Mouse (Mus musculus) hindbrain, embryonic 15.5 days (tissue): Measurements from ENCODE around the gene Ccr8. TPM values are rescaled to one million over a fixed set of nuclear protein-coding genes. Genes with fewer than 3 reads are reported as not detected.
"Not testable (repeated sequence)": the region's sequence is repeated elsewhere in the genome, so short reads cannot be mapped to it uniquely, and the experiment has no call there.

Source experiments
- ATAC-seq: fragments of 200-750 bp; cut with Nextera tagmentation; 2 replicates; pipeline ENCODE4 v1.8.0; 2017; ENCODE audit warnings: low read depth, moderate number of reproducible peaks, moderate TSS enrichment; ENCODE audit not compliant: low FRiP score
- H3K27ac ChIP-seq: fragments of 300-500 bp; sonication (generic); replicated peaks from 2 replicates; pipeline ENCODE4 v1.5.1; 2015; ENCODE audit warnings: mild to moderate bottlenecking, inconsistent platforms
- H3K27me3 ChIP-seq: fragments of 300-500 bp; sonication (generic); 2 replicates; pipeline ENCODE4 v1.6.1; 2015; ENCODE audit warnings: control low read depth, inconsistent platforms
- H3K36me3 ChIP-seq: fragments of 300-500 bp; sonication (generic); 2 replicates; pipeline ENCODE4 v1.6.1; 2015; ENCODE audit warnings: control low read depth, inconsistent platforms
- H3K4me1 ChIP-seq: fragments of 300-500 bp; sonication (generic); replicated peaks from 2 replicates; pipeline ENCODE4 v1.6.1; 2015; ENCODE audit warnings: control low read depth, inconsistent platforms
- H3K4me2 ChIP-seq: fragments of 300-500 bp; sonication (generic); 2 replicates; pipeline ENCODE4 v1.6.1; 2015; ENCODE audit warnings: moderate library complexity, mild to moderate bottlenecking, inconsistent platforms
- H3K4me3 ChIP-seq: fragments of 300-500 bp; sonication (generic); 2 replicates; pipeline ENCODE4 v1.5.1; 2015; ENCODE audit warnings: mild to moderate bottlenecking, inconsistent platforms
- H3K9ac ChIP-seq: fragments of 300-500 bp; sonication (generic); 2 replicates; pipeline ENCODE4 v1.6.1; 2015; ENCODE audit warnings: inconsistent platforms
- H3K9me3 ChIP-seq: fragments of 300-500 bp; sonication (generic); 2 replicates; pipeline ENCODE4 v1.6.1; 2016; ENCODE audit warnings: control low read depth, inconsistent platforms
- WGBS: fragments of 180-500 bp; shearing (Covaris S2); methylation state at CpG from one replicate; pipeline ENCODE4 v1.1.7; 2015; 5-methylcytosine and 5-hydroxymethylcytosine counted together
- polyA plus RNA-seq: library from polyadenylated mRNA; unstranded; fragments of >200 nt; fragmentation: Nextera tagmentation; extraction: Ambion mirVana; gene quantifications from 2 replicates; pipeline ENCODE4 v1.2.1, GENCODE M21; 2015

Gene Ccr8
- polyA plus RNA-seq, 1 experiment from 2014 or later: not detected

DNA sequence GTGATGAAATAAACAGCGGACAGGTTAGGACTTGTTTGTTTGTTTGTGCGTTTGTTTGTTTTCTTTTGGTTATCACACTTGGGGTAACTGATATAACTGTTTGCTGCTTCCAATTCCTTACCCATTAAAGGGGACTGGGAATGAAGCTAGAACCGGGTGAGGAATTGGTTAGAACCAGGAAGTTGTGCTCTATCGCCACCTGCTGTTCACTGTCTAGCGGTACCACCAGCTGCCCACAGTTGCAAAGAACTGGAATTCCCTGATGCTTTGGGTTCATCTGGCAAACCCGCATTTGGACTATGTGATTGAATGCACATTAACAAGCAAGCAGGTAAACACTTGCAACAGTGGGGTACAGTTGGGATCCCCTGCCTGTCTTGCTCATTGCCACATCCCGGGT lies 6.8 kb downstream of the Ccr8 start:
- ATAC-seq: no peak
- Histone ChIP-seq H3K9ac (no peak overlapping the region), H3K4me3 (no peak overlapping the region), H3K27ac (no peak overlapping the region), H3K4me2 (no peak overlapping the region), H3K27me3 (no peaks in the 10 kb centered on the region), H3K9me3 (no peaks in the 10 kb centered on the region), H3K36me3 (no peaks in the 10 kb centered on the region), H3K4me1 (no peaks in the 10 kb centered on the region)
- WGBS: 25% methylated on average over 7 of the region's 7 CpGs

DNA sequence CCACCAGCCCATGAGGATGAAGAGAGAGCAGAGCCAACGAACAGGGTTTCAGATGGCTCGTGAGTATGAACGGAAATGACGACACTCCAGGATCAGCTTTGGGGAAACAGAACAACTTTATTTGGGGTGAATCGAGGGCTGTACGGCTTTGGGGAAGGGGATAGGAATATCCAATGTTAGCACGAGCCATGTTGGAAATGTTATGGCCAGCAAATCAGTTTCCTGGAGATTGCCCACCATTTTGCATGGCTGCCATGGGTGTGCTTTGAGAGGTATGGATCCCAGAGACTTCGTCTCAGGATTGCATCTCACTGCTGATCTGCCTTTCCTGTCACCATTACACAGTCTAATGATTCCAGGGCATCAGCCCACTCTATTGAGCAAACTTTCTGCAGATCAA lies 7.4 kb downstream of the Ccr8 start:
- H3K4me3 ChIP-seq: no peak overlapping the region
- 92% methylated on average over 8 of the region's 8 CpGs for WGBS

DNA sequence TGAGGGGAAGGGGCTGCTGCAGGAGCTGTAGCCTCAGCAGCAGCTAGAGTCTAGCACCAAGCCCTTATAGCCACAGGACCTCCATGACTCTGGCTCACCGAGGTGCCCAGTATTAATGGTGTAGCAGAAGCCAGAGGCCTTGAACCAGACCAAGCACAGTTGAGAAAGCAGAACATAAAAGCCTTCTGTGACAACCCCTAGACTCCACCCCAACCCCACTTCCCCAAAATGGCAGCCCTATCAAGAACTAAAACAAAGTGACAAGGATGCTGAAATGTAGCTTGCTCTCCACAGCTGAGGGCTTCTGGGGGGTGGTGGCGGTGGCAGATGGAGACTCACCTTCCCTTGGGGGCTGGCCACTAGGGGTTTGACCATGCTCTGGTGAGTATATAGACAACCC lies 9.3 kb downstream of the Ccr8 start:
- no peak overlapping the region for H3K9ac ChIP-seq
- H3K27me3 ChIP-seq: no peaks in the 10 kb centered on the region
- 98% methylated on average over 2 of the region's 2 CpGs for WGBS

More for the DNA sequence above, 7.4 kb downstream of the Ccr8 start:
- Histone ChIP-seq H3K9ac (no peak overlapping the region), H3K36me3 (no peaks in the 10 kb centered on the region), H3K9me3 (0 out of 2 replicates have a peak, but pooled peaks cover 3% of the 10 kb centered on the region), H3K4me1 (no peaks in the 10 kb centered on the region), H3K4me2 (no peak overlapping the region), H3K27ac (no peak overlapping the region), H3K27me3 (no peaks in the 10 kb centered on the region)
- ATAC-seq: no peak

DNA sequence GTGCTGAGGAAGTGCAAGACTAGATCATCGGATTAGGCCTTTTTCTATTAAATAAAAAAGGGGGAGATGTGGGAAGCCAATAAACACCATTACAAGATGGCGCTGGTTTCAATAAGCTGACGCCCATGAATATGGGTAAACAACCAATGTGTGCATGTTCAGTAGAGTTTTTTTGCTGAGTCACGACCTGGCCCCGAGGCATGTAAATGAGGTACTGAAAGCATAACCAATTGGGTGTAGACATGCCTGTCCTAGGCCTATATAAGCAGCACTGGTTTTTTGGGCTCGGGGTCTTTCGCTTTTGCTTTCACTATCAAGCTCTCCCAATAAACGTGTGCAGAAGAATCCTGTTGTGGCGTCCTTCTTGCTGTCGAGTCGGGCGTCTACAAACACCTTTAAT lies 17.0 kb downstream of the Ccr8 start:
- H3K27me3 ChIP-seq, H3K4me2 ChIP-seq, H3K36me3 ChIP-seq, H3K9me3 ChIP-seq, ATAC-seq, H3K9ac ChIP-seq, H3K4me1 ChIP-seq, H3K27ac ChIP-seq, H3K4me3 ChIP-seq: not testable (repeated sequence)
- 96% methylated on average over 12 of the region's 12 CpGs for WGBS

More for the DNA sequence above, 9.3 kb downstream of the Ccr8 start:
- Histone ChIP-seq H3K4me3 (no peak overlapping the region), H3K36me3 (no peaks in the 10 kb centered on the region), H3K9me3 (0 out of 2 replicates have a peak, but pooled peaks cover 5% of the 10 kb centered on the region), H3K4me2 (no peak overlapping the region), H3K27ac (no peak overlapping the region), H3K4me1 (no peaks in the 10 kb centered on the region)
- no peak for ATAC-seq

DNA sequence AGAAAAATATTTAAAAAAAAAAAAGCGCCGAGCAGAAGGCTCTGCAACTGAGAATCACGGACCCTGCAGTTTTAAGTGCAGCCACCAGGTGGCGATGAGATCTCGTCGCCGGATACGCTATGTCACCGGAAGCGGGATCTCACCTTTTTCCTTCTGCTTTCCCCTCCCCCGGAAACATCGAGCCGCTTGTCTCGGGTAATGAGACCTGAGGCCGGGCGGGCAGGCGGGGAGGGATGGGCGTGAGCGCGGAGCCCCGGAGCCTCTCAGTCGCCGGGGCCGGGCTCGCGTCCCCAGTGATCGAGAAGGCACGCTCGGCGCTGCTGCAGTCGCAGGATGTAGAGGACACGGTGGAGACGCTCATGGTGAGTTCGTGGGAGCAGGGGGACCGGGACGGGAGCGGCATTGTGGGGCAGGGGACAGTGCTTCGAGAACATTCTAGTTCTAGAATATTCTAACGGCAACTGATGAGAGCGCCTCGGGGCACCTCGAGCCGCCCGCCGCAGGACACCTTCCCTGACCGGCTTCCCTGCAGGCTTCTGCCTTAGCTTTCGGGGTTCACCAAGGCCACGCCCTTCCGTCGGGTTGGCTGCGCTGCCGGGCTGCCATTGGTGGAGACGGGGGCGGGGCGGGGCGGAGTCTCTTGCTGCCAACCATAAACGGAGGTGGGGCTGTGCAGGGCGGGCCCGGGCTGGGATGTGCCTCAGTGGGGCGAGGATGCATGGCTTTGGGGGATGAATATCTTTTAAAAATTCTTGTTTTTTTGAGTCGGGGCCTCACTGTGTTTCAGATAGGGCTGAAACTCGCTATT lies 18.5 kb downstream of the Ccr8 start, which contains the start of gene Slc25a38:
Gene Slc25a38, plus strand, starts transcription at position 164 of the 808 bp plus-strand sequence.
- ATAC-seq: peak; percentile 97
- no peaks in the 10 kb centered on the region for H3K27me3 ChIP-seq
- peak within 1 kb of the TSS; percentile 99 for H3K27ac ChIP-seq
- peaks cover 8% of the 10 kb centered on the region for H3K4me1 ChIP-seq
- H3K9me3 ChIP-seq: no peaks in the 10 kb centered on the region
- peak within 1 kb of the TSS; percentile 99 for H3K4me3 ChIP-seq
- H3K36me3 ChIP-seq: no peaks in the 10 kb centered on the region
- 1% methylated on average over 50 of the region's 62 CpGs for WGBS
- H3K9ac ChIP-seq: peak within 1 kb of the TSS; percentile 98
- H3K4me2 ChIP-seq: peak within 1 kb of the TSS; percentile 88

DNA sequence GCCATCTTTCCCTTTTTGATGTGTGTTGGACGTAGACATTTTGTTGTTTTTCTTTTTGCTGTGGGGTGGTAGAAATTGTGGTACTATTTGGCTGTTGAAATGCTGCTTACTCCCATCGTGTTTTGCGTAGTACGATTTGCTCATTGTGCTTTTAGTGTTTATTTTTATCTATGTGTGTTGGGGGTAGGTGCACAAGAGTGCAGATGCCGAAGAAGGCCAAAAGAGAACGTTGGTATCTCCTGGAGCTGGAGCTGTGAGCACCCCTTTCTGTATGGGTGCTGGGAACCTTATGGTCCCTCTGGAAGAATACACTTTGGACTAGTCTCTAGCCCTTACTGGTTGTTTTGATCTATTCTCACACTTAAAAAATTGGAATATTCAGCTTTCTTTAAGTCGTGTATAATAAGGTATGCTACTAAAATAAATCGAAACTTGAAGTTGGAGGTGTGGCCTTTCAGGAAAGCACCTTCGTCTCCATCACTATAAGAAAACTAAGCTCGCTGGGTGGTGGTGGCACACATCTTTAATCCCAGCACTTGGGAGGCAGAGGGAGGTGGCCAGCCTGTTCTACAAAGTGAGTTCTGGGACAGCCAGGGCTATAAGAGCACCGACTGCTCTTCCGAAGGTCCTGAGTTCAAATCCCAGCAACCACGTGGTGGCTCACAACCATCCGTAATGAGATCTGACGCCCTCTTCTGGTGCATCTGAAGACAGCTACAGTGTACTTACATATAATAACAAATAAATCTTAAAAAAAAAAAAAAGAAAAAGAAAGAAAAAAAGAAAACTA lies 19.4 kb downstream of the Ccr8 start:
- Histone ChIP-seq H3K4me2 (peak overlapping the region; percentile 88), H3K4me1 (peaks cover 8% of the 10 kb centered on the region), H3K36me3 (no peaks in the 10 kb centered on the region), H3K27ac (peak overlapping the region; percentile 99), H3K9me3 (no peaks in the 10 kb centered on the region), H3K9ac (peak overlapping the region; percentile 98), H3K4me3 (peak overlapping the region; percentile 99), H3K27me3 (no peaks in the 10 kb centered on the region)
- WGBS: 82% methylated on average over 15 of the region's 15 CpGs
- no peak for ATAC-seq

DNA sequence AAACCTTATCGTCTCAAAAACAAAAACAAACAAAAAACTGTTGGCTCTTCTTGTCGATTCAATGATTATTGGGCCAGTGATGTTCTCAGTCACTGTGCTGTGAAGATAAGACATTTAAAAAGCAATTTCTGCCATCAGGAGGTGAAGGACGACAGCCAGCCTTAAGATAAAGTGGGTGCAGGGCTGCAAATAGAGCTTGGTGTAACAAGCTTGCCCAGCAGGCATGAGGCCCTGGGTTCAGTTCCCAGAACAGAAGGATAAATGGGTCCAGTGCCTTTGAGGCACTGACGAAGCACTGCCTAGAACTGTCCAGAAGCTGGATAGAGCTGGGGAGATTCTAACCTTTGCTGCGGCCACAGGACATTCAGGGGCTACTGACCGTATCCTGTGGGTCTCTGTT lies 20.6 kb downstream of the Ccr8 start:
- no peak for ATAC-seq
- Histone ChIP-seq H3K4me2 (no peak overlapping the region), H3K27ac (no peak overlapping the region), H3K4me3 (no peak overlapping the region), H3K36me3 (peaks cover 8% of the 10 kb centered on the region; the same call in 1 of the 2 replicates), H3K9me3 (no peaks in the 10 kb centered on the region), H3K9ac (no peak overlapping the region), H3K4me1 (peaks cover 8% of the 10 kb centered on the region), H3K27me3 (no peaks in the 10 kb centered on the region)
- 93% methylated on average over 6 of the region's 6 CpGs for WGBS

DNA sequence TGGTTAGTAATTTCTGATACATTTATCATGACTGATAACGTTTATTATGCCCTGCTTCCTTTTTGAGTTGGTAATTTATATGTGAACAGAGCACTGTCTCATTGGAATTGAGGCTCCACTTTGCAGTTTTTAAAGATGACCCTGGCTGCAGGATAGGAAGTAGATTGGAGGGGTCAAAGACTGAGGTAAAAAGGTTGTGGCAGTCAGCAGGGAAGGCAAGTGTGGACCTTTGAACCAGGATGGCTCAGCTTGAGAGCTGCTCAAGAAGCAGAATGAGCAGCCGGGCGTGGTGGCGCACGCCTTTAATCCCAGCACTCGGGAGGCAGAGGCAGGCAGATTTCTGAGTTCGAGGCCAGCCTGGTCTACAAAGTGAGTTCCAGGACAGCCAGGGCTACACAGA lies 21.5 kb downstream of the Ccr8 start:
- Histone ChIP-seq H3K9ac (no peak overlapping the region), H3K27ac (no peak overlapping the region), H3K4me2 (no peak overlapping the region), H3K4me1 (peaks cover 8% of the 10 kb centered on the region), H3K9me3 (no peaks in the 10 kb centered on the region), H3K36me3 (peaks cover 18% of the 10 kb centered on the region; the same call in 1 of the 2 replicates), H3K4me3 (no peak overlapping the region), H3K27me3 (no peaks in the 10 kb centered on the region)
- 96% methylated on average over 7 of the region's 7 CpGs for WGBS
- no peak for ATAC-seq

DNA sequence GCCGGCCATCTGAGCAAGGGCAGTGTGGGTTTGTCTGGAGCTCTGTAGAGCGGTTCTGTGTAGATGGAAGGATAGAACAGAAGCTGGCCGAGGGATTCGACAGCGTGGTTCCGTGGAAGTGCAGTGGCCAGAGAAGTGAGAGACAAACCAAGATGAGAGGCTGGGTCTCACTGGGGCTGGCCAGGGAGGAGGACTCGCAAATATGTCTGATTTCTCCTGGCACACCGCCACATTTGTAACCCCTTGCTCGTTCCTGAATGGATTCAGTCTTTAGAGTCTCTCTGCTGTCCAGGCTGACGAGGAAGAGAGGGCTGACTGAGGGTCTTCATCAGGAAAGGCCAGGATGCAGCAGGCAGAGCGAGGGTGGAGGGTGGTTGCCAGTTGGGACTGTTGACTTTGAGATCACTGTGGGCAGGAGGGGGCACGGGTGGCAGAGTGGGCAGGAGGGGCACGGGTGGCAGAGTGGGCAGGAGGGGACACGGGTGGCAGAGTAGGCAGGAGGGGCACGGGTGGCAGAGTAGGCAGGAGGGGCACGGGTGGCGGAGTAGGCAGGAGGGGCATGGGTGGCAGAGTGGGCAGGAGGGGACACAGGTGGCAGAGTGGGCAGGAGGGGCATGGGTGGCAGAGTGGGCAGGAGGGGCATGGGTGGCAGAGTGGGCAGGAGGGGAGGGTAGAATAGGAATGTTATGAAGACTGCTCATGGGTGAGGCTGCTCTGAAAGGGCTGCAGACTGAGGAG lies 22.3 kb downstream of the Ccr8 start:
- ATAC-seq: no peak
- Histone ChIP-seq H3K27me3 (no peaks in the 10 kb centered on the region), H3K9ac (no peak overlapping the region), H3K4me1 (peaks cover 8% of the 10 kb centered on the region), H3K27ac (no peak overlapping the region), H3K36me3 (peaks cover 23% of the 10 kb centered on the region; the same call in 1 of the 2 replicates), H3K4me3 (no peak overlapping the region), H3K9me3 (no peaks in the 10 kb centered on the region), H3K4me2 (no peak overlapping the region)
- 88% methylated on average over 17 of the region's 17 CpGs for WGBS

DNA sequence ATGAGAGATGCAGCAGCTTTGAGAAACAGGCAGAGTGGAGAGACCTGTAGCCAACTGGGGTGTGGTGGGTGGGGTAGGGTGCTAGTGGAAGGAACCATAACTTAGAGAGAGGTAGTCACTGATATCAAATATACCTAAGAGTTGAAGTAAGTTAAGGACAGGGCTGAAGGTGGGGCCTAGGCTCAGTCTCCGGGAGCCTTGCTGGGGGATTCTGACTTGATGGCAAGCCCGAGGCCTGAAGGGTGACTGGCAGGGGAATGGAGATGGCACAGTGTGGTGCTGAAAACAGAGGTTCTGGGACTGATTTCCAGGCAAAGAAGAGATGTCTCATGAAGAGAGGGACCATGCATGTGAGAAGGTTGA lies 22.9 kb downstream of the Ccr8 start:
- Histone ChIP-seq H3K9me3 (no peaks in the 10 kb centered on the region), H3K9ac (no peak overlapping the region), H3K4me3 (no peak overlapping the region), H3K27me3 (no peaks in the 10 kb centered on the region), H3K4me1 (peaks cover 8% of the 10 kb centered on the region), H3K4me2 (no peak overlapping the region), H3K36me3 (peaks cover 26% of the 10 kb centered on the region; the same call in 1 of the 2 replicates), H3K27ac (no peak overlapping the region)
- no peak for ATAC-seq
- 98% methylated on average over 2 of the region's 2 CpGs for WGBS

DNA sequence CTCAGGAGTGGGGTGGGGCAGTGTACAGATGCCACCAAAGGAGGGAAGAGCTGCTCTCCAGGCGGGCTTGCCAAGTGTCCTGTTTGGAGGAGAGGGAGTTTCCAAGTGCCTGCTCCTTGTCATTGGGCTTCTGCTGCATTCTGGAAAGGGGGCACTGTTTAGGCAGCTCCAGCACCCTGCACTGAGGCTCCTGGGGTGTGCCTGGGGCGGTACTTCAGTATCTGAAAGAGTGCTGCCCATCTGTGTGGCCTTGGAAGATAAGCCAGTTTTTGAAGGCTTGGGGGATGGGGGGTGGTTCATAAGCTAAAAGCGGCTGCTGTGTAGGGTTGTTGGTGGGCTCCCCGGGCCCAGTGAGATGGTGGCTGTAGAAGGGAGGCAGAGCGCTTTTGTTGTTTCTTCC lies 23.7 kb downstream of the Ccr8 start:
- no peaks in the 10 kb centered on the region for H3K9me3 ChIP-seq
- H3K27ac ChIP-seq: no peak overlapping the region
- no peak overlapping the region for H3K9ac ChIP-seq
- WGBS: 83% methylated on average over 5 of the region's 5 CpGs
- H3K4me1 ChIP-seq: peaks cover 8% of the 10 kb centered on the region
- H3K4me3 ChIP-seq: no peak overlapping the region
- no peaks in the 10 kb centered on the region for H3K27me3 ChIP-seq
- no peak overlapping the region for H3K4me2 ChIP-seq
- peaks cover 27% of the 10 kb centered on the region for H3K36me3 ChIP-seq
- no peak for ATAC-seq
